8 mouse cellular contexts compared by ENCODE assay signal in genomic region chr8:84901752-84902151, GRCm38 (mm10). TPM values are rescaled to one million over a fixed set of nuclear protein-coding genes. Genes with fewer than 3 reads are reported as not detected.
DNase-seq lines count a peak whose midpoint lies in the region; ATAC-seq and TF ChIP-seq lines count a peak whose summit lies in the region.

Gene Klf1, plus strand, starts transcription at chr8:84901928.

- no peaks in the 10 kb centered on the region for H3K9me3 ChIP-seq in kidney, postnatal 0 days (replicated peaks; ENCODE audit: low read length)
- H3K9me3 ChIP-seq in embryonic facial prominence, embryonic 11.5 days (replicated peaks; ENCODE audit: control insufficient read depth, low read length): no peaks in the 10 kb centered on the region
- no peaks in the 10 kb centered on the region for H3K9me3 ChIP-seq in limb, embryonic 10.5 days (replicated peaks)
- no peaks in the 10 kb centered on the region for H3K9me3 ChIP-seq in neural tube, embryonic 15.5 days (replicated peaks)

- peak within 1 kb of the TSS; percentile 78 for H3K9ac ChIP-seq in kidney, postnatal 0 days (ENCODE audit: low read depth, low read length)
- H3K9ac ChIP-seq in embryonic facial prominence, embryonic 11.5 days (replicated peaks; ENCODE audit: low read length): peak within 1 kb of the TSS; percentile 80
- peak within 1 kb of the TSS; percentile 56 for H3K9ac ChIP-seq in neural tube, embryonic 15.5 days (replicated peaks)

- TF ChIP-seq CTCF in kidney, postnatal 0 days (IDR thresholded peaks at IDR 0.05; ENCODE audit: low read depth): no peak

- peak within 1 kb of the TSS; percentile 59 for H3K4me3 ChIP-seq in kidney, postnatal 0 days (replicated peaks; ENCODE audit: low read depth, low read length)
- H3K4me3 ChIP-seq in embryonic facial prominence, embryonic 11.5 days (ENCODE audit: low read depth, low read length): peak within 1 kb of the TSS; percentile 61
- H3K4me3 ChIP-seq in limb, embryonic 10.5 days: peak within 1 kb of the TSS; percentile 75
- peak within 1 kb of the TSS; percentile 54 for H3K4me3 ChIP-seq in neural tube, embryonic 15.5 days (replicated peaks)

- DNase-seq in kidney, postnatal 0 days (ENCODE audit: low spot score): no peak
- no peak for DNase-seq in kidney, postnatal 10 days
- DNase-seq in embryonic facial prominence, embryonic 11.5 days (ENCODE audit: low spot score): no peak
- DNase-seq in limb, embryonic 10.5 days (ENCODE audit: low spot score): no peak
- no peak for DNase-seq in layer of hippocampus, adult 9-10 months (ENCODE audit: low spot score)
- DNase-seq in natural killer cell, adult 2 months (ENCODE audit: low spot score in 2 of 2): no peak
- DNase-seq in lung, postnatal 25 days (ENCODE audit: low spot score): no peak

- H3K4me2 ChIP-seq in kidney, postnatal 0 days (ENCODE audit: low read length): peak within 1 kb of the TSS; percentile 100
- H3K4me2 ChIP-seq in embryonic facial prominence, embryonic 11.5 days (ENCODE audit: low read depth, low read length): peak within 1 kb of the TSS; percentile 97
- peak within 1 kb of the TSS; percentile 98 for H3K4me2 ChIP-seq in neural tube, embryonic 15.5 days

- no peaks in the 10 kb centered on the region for H3K36me3 ChIP-seq in kidney, postnatal 0 days (ENCODE audit: insufficient read depth, low read length)
- no peaks in the 10 kb centered on the region for H3K36me3 ChIP-seq in embryonic facial prominence, embryonic 11.5 days (replicated peaks; ENCODE audit: control insufficient read depth, insufficient read depth, low read depth, low read length)
- no peaks in the 10 kb centered on the region for H3K36me3 ChIP-seq in limb, embryonic 10.5 days
- H3K36me3 ChIP-seq in neural tube, embryonic 15.5 days: no peaks in the 10 kb centered on the region

- 80% methylated on average over 3 of the region's 3 CpGs for WGBS in kidney, postnatal 0 days
- 72% methylated on average over 3 of the region's 3 CpGs for WGBS in embryonic facial prominence, embryonic 11.5 days
- WGBS in limb, embryonic 10.5 days: 82% methylated on average over 3 of the region's 3 CpGs
- WGBS in neural tube, embryonic 15.5 days: 87% methylated on average over 3 of the region's 3 CpGs

- no peak for ATAC-seq in kidney, postnatal 0 days (replicated peaks; ENCODE audit: low FRiP score, low read depth)
- ATAC-seq in embryonic facial prominence, embryonic 11.5 days (replicated peaks; ENCODE audit: insufficient number of reproducible peaks, low FRiP score, low TSS enrichment, low read depth): no peak
- no peak for ATAC-seq in neural tube, embryonic 15.5 days (ENCODE audit: low FRiP score)

- peak within 1 kb of the TSS; percentile 58 for H3K27ac ChIP-seq in kidney, postnatal 0 days
- no peak within 1 kb of the TSS for H3K27ac ChIP-seq in embryonic facial prominence, embryonic 11.5 days (replicated peaks; ENCODE audit: low read depth, low read length)
- peak within 1 kb of the TSS; percentile 87 for H3K27ac ChIP-seq in limb, embryonic 10.5 days
- no peak within 1 kb of the TSS for H3K27ac ChIP-seq in neural tube, embryonic 15.5 days (replicated peaks)

- no peaks in the 10 kb centered on the region for H3K27me3 ChIP-seq in kidney, postnatal 0 days (ENCODE audit: insufficient read depth, low read length)
- H3K27me3 ChIP-seq in embryonic facial prominence, embryonic 11.5 days (ENCODE audit: control insufficient read depth, insufficient read depth, low read length): no peaks in the 10 kb centered on the region
- peaks cover 37% of the 10 kb centered on the region for H3K27me3 ChIP-seq in limb, embryonic 10.5 days (ENCODE audit: low read depth, poor library complexity, severe bottlenecking)
- peaks cover 18% of the 10 kb centered on the region for H3K27me3 ChIP-seq in neural tube, embryonic 15.5 days (replicated peaks)

- H3K4me1 ChIP-seq in kidney, postnatal 0 days (replicated peaks; ENCODE audit: insufficient read depth, low read length): no peaks in the 10 kb centered on the region; the same call in 1 of the 2 replicates
- H3K4me1 ChIP-seq in embryonic facial prominence, embryonic 11.5 days (ENCODE audit: control insufficient read depth, insufficient read depth, low read length): no peaks in the 10 kb centered on the region
- H3K4me1 ChIP-seq in limb, embryonic 10.5 days: peaks cover 18% of the 10 kb centered on the region
- peaks cover 14% of the 10 kb centered on the region for H3K4me1 ChIP-seq in neural tube, embryonic 15.5 days

RNA-seq across cellular contexts. Expression of gene Klf1, which starts in this region (rescaled TPM):
- polyA plus RNA-seq in kidney, postnatal 0 days (2015; fragmentation: Nextera tagmentation; extraction: Ambion mirVana): 1.1 and 1.8 TPM in 2 replicates
- 11.1 and 14.4 TPM in 2 replicates for polyA plus RNA-seq in embryonic facial prominence, embryonic 11.5 days (2014; fragmentation: Nextera tagmentation; extraction: Ambion mirVana)
- polyA plus RNA-seq in limb, embryonic 10.5 days (2016; fragmentation: Nextera tagmentation; extraction: Ambion mirVana): 14.0 and 18.7 TPM in 2 replicates
- 0.49 and 1.1 TPM in 2 replicates for polyA plus RNA-seq in neural tube, embryonic 15.5 days (2015; fragmentation: Nextera tagmentation; extraction: Ambion mirVana)

Comparison
In these comparisons a context has a peak if more than half of its experiments do, and no peak if none do; other contexts are left out.
1. H3K27ac ChIP-seq: peak in kidney, postnatal 0 days (single experiment) and limb, embryonic 10.5 days (single experiment); none in embryonic facial prominence, embryonic 11.5 days (single experiment) and neural tube, embryonic 15.5 days (single experiment).
2. Peak in every context shown above with its lines, with median percentiles within 50 percentile points of each other: H3K4me2 ChIP-seq, H3K4me3 ChIP-seq and H3K9ac ChIP-seq.